Comparison of ENCODE assay signal across 8 mouse cellular contexts in genomic region chr12:8770946-8771843, GRCm38 (mm10). TPM values are rescaled to one million over a fixed set of nuclear protein-coding genes. Genes with fewer than 3 reads are reported as not detected.
DNase-seq lines count a peak whose midpoint lies in the region; ATAC-seq lines count a peak whose summit lies in the region.

TSS of gene Sdc1 (plus strand) at chr12:8771323.

- H3K27me3 ChIP-seq in forebrain, embryonic 15.5 days = no peaks in the 10 kb centered on the region

- intact Hi-C loops in heart, postnatal 25 days (cut with DNase I) = loop anchor here (2.0 to 5.0 kb wide), 2 partner anchors 91 to 110 kb away; no protein-coding TSS in a partner anchor

- under 1% methylated on average over 65 of the region's 67 CpGs for WGBS in forebrain, embryonic 15.5 days

- peak within 1 kb of the TSS; percentile 85 for H3K9ac ChIP-seq in forebrain, embryonic 15.5 days (replicated peaks)

- H3K4me2 ChIP-seq in forebrain, embryonic 15.5 days (replicated peaks) = peak within 1 kb of the TSS; percentile 96

- DNase-seq in MN1 (ENCODE audit: low spot score) = peak; percentile 60
- peak; percentile 84 for DNase-seq in cerebellum, adult 11-12 months
- peak; percentile 40 for DNase-seq in heart, postnatal 25 days (ENCODE audit: low spot score)
- peak; percentile 15 for DNase-seq in layer of hippocampus, adult 9-11 months
- peak; percentile 81 for DNase-seq in lung, postnatal 25 days (ENCODE audit: low spot score)
- peak; percentile 27 for DNase-seq in retina, postnatal 7 days (ENCODE audit: low read depth, low spot score)
- DNase-seq in urinary bladder, postnatal 25 days (ENCODE audit: low spot score) = peak; percentile 75

- peaks cover 15% of the 10 kb centered on the region for H3K4me1 ChIP-seq in forebrain, embryonic 15.5 days

- H3K27ac ChIP-seq in forebrain, embryonic 15.5 days (replicated peaks) = peak within 1 kb of the TSS; percentile 78

- peak; percentile 90 for ATAC-seq in forebrain, embryonic 15.5 days (replicated peaks)

- H3K9me3 ChIP-seq in forebrain, embryonic 15.5 days = no peaks in the 10 kb centered on the region

- peak within 1 kb of the TSS; percentile 93 for H3K4me3 ChIP-seq in forebrain, embryonic 15.5 days

- no peaks in the 10 kb centered on the region for H3K36me3 ChIP-seq in forebrain, embryonic 15.5 days

RNA-seq across cellular contexts. Expression of gene Sdc1, which starts in this region (rescaled TPM):
- polyA plus RNA-seq in forebrain, embryonic 15.5 days (2015; fragmentation: Nextera tagmentation; extraction: Ambion mirVana) = 28.7 and 28.8 TPM in 2 replicates
- 1 to 10 TPM; 7.2 TPM for total RNA-seq in heart, postnatal 25 days (2021)

Comparison
In these comparisons a context has a peak if more than half of its experiments do, and no peak if none do; other contexts are left out.
1. Peak in every context shown above with its lines: DNase-seq, ATAC-seq, H3K4me3 ChIP-seq and H3K27ac ChIP-seq.
2. DNase-seq: peak in every context shown above with its lines; median percentile 84 in cerebellum, adult 11-12 months; 81 in lung, postnatal 25 days; 75 in urinary bladder, postnatal 25 days; 60 in MN1; 40 in heart, postnatal 25 days; 27 in retina, postnatal 7 days; 15 in layer of hippocampus, adult 9-11 months.